Mouse (Mus musculus) thymus, adult 2 months (tissue): ENCODE results near the gene Efna2.

Experiments
- CTCF ChIP-seq: fragments of 200-500 bp; IDR thresholded peaks from 2 replicates; pipeline ENCODE4 v1.5.1; 2012; ENCODE audit warnings: mild to moderate bottlenecking, control low read depth, low read length, moderate library complexity, borderline replicate concordance; ENCODE audit not compliant: control insufficient read depth, poor library complexity, insufficient read depth; ENCODE audit errors: extremely low read depth
- POLR2A ChIP-seq: fragments of 200-500 bp; IDR thresholded peaks from 2 replicates; pipeline ENCODE4 v1.6.1; 2012; ENCODE audit warnings: mild to moderate bottlenecking, low read length, control low read depth, moderate library complexity; ENCODE audit not compliant: control insufficient read depth, poor library complexity, insufficient read depth; ENCODE audit errors: extremely low read depth

- TF ChIP-seq CTCF, result no peak
- no peak for TF ChIP-seq POLR2A
Observed at GRCm38 (mm10) chr10:80159021-80159560, 20.2 kb upstream of the Efna2 start.
